Mouse (Mus musculus) hematopoietic stem cell, adult 5-6 weeks (primary cell): ENCODE data around the gene Gm17387. TPM values are rescaled to one million over a fixed set of nuclear protein-coding genes. Genes with fewer than 3 reads are reported as not detected.

Source experiments
- ATAC-seq, 2 experiments: fragments of 125-278 bp in 1 of 2; replicated peaks in 1 of 2; 2 replicates each; pipeline ENCODE4 v1.8.0; 2016 to 2017; ENCODE audit warnings: inconsistent platforms in 2 of 2, mild to moderate bottlenecking in 2 of 2, moderate number of reproducible peaks in 2 of 2, low read depth in 1 of 2, moderate TSS enrichment in 1 of 2; ENCODE audit not compliant: low FRiP score in 2 of 2, poor library complexity in 2 of 2, severe bottlenecking in 2 of 2, insufficient read depth in 1 of 2, low TSS enrichment in 1 of 2
- total RNA-seq: library from RNA; stranded (forward); fragments of 172-1452, 232-1000 nt; gene quantifications from 2 replicates; pipeline ENCODE4 v1.2.3, GENCODE M21; 2017

The Gm17387 gene
- total RNA-seq: not detected in 2 replicates

GRCm38 (mm10) chr7:141028831-141029230, at the start of gene Gm17387:
Gene Gm17387 (plus strand): TSS chr7:141029131.
- ATAC-seq: no peak

DNA sequence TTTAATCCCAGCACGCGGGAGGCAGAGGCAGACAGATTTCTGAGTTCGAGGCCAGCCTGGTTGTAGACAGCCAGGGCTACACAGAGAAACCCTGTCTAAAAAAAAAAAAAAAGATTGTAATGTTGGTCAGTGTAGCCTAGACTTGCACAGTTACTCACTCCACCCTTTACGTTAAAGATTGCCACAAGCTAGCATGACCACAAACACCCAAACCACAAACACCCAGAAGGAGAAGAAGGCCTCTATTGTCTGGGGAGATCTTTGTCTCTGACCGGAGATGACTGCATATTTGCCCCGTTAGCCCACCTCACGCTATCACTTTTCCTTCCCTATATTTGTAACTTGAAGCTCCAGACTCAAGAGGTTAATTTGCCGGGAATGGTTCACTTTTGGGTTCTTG, 47.2 kb upstream of the Gm17387 start:
- ATAC-seq: peak; percentile 59 to 95; a peak in 3 of 4 replicates

GRCm38 (mm10) chr7:140982971-140983370, 46.0 kb upstream of the Gm17387 start:
- ATAC-seq: no peak

GRCm38 (mm10) chr7:140987182-140988138, 41.5 kb upstream of the Gm17387 start:
- no peak for ATAC-seq

DNA sequence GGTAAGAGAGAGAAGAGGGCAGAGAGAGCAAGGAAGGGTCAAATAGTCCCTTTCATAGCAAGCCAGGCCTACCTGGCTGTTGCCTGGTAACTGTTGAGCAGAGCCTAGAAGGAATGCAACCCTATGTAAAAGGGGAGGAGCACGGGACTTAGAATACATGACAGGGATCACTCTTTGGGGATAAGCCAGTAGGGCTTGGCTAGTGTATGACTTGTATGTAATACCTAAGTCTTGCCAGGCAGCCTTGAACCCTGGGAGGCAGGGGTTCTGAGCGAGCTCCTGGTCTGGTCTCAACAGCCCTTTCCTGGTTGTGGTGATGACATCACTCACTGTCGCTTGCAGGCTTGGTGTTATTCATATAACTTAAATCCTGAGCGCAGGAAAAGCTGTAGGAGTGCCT, 39.9 kb upstream of the Gm17387 start:
- no peak for ATAC-seq

DNA sequence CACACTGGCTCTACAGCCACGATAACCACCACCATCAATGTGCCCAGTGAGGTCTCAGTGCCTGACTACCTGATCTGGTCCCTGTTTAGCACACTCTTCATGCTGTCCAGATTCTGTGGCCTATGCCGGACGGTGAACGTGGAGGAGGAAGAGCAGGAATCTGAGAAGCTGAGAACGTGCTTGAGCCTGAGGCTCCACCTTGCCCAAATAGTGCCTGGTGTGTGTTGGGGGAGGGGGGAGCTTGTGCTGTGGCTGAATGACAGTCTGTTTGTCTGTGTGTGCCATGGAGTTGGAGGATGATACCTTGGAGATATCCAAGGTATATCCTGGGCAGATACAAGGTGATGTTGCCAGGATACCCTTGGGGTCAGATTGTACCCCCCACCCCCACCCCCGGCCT, 38.7 kb upstream of the Gm17387 start:
- ATAC-seq: peak; percentile 20 to 38; a peak in 2 of 4 replicates

DNA sequence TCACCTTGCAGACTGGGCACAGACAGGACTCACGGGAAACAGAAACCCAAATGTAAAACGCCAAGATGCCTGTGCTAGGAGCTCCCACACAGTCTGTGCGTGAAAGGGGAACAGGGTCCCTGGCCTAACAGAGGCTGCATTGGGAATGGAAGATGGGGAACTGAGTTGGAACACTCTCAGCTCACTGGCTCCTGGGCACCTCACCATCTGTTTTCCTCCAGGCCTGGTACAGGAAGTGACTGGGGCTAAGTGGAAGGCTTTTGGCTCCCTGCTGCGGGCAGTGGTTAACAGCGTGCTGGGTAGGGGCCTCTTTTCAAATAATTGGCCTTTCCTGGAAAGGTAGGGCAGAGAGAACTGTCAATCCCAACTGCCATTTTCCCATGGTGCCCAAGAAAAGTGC, 38.3 kb upstream of the Gm17387 start:
- ATAC-seq: peak; percentile 93 to 94

DNA sequence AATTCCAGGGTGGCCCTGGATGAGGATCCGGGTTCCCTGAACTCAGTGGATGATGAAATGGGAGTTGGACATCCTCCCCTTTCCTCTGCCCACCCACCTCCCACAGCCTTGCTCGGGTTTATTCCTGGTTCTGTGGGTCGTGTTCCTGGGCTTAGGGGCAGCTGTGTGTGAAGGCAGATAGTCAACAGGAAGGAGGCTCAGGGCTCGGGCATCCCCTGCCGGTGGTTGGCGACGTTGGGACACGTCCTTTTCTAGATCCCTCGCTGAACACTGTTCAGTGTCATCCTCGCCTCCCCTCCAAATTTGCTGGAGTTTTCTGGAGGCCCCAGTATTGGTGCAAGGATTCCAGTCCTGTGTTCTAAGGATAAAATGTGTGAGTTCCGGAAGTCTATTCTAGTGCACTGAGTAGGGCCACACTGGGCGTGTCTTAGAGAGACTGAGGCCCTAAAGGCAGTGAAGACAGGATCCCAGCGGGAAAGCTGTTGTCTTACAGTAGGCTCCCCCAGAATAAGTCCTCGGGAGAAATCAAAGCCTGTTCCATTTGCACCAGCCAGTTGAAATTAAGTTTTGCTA, 37.7 kb upstream of the Gm17387 start:
- peak in 1 of 2 experiments; percentile 37; a peak in 1 of 4 replicates for ATAC-seq

DNA sequence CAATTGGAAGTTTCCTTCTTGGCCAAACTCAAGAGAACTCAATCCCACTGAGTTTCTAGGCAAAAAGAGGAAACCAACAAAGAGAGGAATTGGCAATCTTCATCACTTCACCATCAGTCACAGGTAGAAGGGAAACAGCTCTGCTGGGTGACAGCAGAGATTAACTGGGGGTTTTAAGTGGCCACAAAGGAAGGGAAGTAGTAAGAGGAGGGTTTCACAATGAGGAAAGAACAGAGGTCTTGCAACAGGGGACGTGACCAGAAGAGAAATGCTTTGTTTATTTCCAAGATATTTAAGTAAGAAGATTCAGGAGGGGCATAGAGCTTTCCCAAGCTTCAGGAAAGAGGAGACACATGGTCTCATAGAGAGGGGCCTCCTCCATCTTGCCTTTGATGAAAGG, 31.1 kb upstream of the Gm17387 start:
- peak; percentile 71 to 87 for ATAC-seq

- ATAC-seq: peak; percentile 54 to 77
Measured at GRCm38 (mm10) chr7:140998853-140999700, 29.9 kb upstream of the Gm17387 start.

GRCm38 (mm10) chr7:141000881-141001708, 27.8 kb upstream of the Gm17387 start:
- ATAC-seq: no peak

- ATAC-seq: no peak
Measured at GRCm38 (mm10) chr7:141003248-141004010, 25.5 kb upstream of the Gm17387 start.

- peak; percentile 12 to 22; a peak in 1 of 4 replicates for ATAC-seq
Measured at GRCm38 (mm10) chr7:141006446-141006845, 22.5 kb upstream of the Gm17387 start.

DNA sequence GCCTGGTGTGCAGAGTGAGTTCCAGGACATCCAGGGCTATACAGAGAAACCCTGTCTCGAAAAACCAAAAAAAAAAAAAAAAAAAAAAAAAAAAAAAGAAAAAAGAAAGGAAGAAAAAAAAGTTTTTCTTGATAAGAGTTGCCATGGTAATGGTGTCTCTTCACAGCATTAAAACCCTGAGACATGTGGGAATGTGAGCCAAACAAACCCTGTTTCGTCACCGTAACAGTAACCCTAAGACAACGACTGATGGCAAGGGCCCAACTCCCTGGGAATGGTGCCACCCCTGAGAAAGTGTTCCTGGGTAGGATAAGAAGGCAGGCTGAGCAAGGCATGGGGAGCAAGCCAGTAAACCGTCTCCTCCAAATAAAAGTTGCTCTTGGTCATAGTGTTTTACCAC, 22.0 kb upstream of the Gm17387 start:
- no peak for ATAC-seq

DNA sequence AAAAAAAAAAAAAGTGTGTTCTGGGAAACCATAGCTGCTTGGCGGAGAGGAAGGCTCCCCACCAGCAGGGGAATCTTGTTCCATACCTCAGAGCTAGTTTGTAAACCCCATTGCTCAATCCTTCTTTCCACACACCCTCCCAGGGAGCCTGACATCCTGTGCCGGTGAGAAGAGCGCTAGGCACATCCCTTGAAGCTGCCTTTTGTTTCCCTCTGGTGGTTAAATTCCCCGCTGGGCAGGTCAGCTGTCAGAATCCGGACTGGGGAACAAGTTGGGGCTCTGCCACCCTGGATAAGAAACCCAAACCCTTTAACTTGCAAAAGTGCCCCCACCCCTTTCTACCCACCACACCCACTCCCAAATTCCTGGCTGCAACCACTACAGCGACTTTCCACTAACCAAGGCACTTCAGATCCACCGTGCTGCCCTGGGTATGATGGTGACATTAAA, 20.6 kb upstream of the Gm17387 start:
- peak; percentile 23 to 53; a peak in 3 of 4 replicates for ATAC-seq
